Mouse (Mus musculus): ENCODE measurements around the gene Csrnp1.
"Not testable (repeated sequence)": the region's sequence is repeated elsewhere in the genome, so short reads cannot be mapped to it uniquely, and the experiment has no call there.

The Csrnp1 gene

DNA sequence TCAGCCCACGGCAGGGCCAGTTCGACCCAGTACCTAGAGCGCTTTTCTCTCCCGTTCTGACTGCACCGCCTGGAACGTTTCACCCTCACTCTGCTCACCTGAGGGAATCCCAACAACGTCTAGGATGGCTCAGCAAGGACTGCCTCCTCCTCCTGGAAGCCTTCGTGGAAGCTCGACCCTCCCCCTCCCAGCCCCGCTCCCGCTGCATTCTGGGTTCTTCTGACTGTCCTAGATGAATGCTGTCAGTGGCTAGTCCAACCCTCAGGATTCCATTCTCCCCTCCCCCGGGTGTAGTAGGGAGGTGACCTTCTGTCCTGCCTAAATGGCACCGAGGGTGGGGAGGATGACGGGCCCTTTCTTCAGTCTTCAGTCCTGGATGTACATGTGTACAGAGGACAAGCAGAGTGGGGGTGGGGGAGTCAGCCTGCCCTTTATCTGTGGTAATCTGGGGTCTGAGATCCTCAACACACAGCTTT, at the start of gene Csrnp1:
Csrnp1 (minus strand) TSS at position 123 of the 476 bp plus-strand sequence.
- DNase-seq = peak in 1 of 2 experiments; percentile 51

DNA sequence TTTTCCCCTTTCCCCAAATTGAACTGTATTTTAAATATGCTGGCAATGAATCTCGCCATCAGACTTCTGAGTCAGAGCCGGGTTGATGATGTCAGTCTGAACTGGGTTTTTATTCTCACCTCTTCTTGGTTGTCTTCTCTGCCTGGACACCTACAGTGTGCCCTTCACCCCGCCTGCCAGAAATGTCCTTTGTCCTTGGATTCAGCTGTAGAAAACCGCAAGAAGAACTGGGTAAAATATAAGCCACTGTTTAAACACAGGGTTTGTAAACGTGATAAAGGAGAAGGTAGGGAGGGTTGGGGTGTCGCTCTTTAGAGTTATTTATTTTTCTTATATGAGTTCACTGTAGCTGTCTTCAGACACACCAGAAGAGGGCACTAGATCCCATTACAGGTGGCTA, 48.3 kb upstream of the Csrnp1 start:
- no peak for DNase-seq

DNA sequence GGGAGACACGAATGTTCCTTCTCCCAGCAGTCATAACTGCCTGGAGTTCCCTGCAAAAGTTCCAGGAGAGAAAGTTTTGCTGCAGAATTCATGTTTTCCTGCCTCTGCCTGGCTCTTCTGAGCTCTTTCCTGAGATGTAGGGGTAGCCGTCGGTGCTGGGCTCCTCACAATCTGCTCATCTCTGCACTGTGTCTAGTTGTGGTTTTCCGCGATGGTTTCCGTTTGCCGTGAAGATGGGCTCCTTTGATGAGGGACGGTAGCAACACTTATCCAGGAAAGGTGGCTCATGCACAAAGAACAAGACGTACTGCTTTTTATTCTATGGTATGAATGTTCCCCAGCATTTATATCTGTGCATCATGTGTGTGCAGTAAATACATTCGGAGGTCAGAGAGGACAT, 46.0 kb upstream of the Csrnp1 start:
- no peak for DNase-seq

DNA sequence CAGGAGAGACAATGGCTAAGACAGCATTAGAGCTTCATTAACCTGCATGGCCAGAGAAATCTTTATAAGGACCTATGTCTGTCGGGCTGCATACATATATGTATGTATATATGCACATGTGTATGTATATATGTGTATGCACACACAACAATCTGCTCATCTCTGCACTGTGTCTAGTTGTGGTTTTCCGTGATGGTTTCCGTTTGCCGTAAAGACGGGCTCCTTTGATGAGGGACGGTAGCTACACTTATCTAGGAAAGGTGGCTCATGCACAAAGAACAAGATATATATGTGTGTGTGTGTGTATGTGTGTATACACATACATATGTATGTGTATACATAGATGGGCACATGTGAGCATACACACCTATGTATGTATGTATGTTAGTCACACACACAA, 45.4 kb upstream of the Csrnp1 start:
- DNase-seq = no peak

GRCm38 (mm10) chr9:120027401-120028151, 43.1 kb upstream of the Csrnp1 start:
- DNase-seq = no peak

GRCm38 (mm10) chr9:120024625-120025024, 40.2 kb upstream of the Csrnp1 start:
- no peak for DNase-seq

- DNase-seq = no peak
Observed at GRCm38 (mm10) chr9:120024171-120024570, 39.7 kb upstream of the Csrnp1 start.

DNA sequence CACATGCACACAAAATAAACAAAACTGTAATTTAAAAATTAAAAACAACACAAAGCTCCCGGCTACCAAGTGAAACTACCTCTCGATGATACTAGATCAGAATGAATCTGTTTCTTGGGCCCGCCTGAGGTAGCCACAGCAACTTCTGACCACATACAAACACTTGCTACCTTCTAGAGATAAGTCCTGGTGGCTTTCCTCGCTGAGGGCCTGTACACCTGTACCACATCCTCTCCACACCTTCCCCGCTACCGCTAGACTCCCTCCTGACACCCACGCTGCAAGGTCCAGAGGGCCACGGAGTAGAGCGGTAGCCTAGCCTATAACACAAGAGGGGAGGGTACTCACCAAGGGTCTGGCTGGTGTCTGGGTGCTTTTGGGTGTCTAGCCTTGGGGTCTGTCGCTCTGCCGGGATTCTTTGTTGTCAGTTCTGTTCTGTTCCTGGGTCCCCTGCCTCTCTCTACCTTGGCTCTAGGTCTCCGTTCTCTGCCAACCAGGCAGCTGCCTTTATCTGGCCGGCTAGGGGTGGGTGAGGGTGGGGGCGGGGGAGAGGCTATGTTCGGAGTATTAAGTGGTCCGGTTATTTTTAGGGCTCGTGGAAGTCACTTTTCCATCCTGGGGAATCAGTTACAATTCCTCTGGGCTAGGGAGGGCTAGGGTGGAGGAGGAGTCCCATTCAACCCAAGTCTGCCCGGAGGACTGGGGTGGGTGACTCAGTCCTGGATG, 38.8 kb upstream of the Csrnp1 start, which contains the start of gene Xirp1:
Xirp1 (minus strand) TSS at position 513 of the 726 bp plus-strand sequence.
- DNase-seq = no peak

- no peak for DNase-seq
Observed at GRCm38 (mm10) chr9:120021164-120021563, 36.7 kb upstream of the Csrnp1 start.

DNA sequence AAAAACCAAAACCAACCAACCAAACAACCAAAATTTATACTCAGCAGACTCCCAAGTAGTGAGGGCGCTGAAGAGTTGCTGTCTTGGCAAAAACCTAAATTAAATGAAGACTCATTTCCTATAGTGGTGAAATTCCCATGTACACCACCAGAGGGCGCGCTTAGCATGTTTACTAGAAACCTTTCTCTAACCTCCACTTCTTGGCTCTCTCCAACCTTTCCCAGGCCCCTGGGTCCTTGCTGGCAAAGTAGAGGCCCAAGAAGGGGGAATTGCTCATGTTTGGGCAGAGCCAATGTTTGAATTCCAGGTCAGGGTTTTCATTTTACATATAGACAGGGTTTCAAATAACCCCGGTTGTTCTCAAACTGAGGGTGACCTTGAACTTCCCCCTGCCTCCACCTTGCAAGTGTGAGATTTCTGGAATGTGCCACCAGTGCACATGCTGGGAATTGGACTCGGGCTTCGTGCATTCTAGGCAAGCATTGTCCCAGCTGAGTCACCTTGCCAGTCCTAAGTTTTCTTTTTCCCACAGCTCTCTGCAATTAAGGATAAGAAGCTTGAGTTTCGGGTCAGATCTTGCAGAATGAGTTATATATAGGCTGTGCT, 35.9 kb upstream of the Csrnp1 start:
- peak; percentile 59 to 75 for DNase-seq

- DNase-seq = peak in 1 of 2 experiments; percentile 47
Observed at GRCm38 (mm10) chr9:120016956-120017355, 32.5 kb upstream of the Csrnp1 start.

DNA sequence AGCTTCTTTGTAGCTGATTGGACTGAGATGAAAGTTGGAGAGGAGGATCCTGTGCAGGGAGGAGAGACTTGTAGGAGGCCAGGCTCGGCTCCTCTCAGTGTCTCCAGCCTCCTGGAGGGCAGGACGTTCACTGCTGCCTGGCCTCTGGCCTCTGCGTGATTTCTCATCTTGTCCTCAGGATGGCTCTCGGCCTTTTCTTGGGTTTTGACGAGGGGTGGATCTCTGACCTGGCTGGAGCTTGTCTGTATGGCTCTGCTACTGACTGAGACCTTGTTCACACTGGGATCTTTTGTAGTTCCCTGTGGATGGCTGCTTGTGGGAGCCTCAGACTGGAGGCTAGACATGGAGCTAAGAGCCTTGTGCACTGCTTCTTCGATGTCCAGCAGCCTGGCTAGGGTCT, 30.4 kb upstream of the Csrnp1 start:
- no peak for DNase-seq

DNA sequence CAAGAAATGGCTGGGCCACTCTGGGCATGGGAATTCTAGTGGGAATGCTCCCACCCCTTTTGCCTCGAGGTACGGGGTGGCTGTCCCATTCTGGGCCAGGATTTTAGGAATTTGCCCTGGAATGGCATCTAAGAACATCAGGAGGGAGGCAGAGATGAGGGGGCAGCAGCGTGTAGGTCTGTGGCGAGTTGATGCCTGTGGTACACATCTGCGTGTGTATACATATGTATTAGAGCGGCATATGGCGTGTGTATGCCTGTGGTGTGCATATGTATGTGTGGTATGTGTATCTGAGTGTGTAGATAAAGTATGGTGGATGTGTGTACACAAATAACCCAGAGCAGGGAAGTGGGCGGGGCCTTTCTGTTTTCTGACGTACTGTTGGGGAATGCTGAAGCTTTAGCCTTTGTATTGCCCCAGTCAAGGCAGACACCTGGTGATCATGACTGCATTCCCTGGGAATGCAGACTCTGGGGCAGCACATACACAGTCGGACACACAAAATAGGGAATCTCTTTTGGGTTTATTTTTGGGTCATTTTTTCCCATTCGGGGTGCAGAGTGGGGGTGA, 28.9 kb upstream of the Csrnp1 start:
- DNase-seq = no peak

GRCm38 (mm10) chr9:120012781-120013180, 28.3 kb upstream of the Csrnp1 start:
- DNase-seq = no peak

- DNase-seq = not testable (repeated sequence)
Observed at GRCm38 (mm10) chr9:120012161-120012560, 27.7 kb upstream of the Csrnp1 start.

GRCm38 (mm10) chr9:120011533-120011932, 27.1 kb upstream of the Csrnp1 start:
- peak; percentile 78 to 89 for DNase-seq

- DNase-seq = peak; percentile 98 to 99
Observed at GRCm38 (mm10) chr9:120010781-120011511, 26.5 kb upstream of the Csrnp1 start.

- no peak for DNase-seq
Observed at GRCm38 (mm10) chr9:120009871-120010270, 25.4 kb upstream of the Csrnp1 start.

GRCm38 (mm10) chr9:120009226-120009841, 24.9 kb upstream of the Csrnp1 start:
- DNase-seq = no peak

DNA sequence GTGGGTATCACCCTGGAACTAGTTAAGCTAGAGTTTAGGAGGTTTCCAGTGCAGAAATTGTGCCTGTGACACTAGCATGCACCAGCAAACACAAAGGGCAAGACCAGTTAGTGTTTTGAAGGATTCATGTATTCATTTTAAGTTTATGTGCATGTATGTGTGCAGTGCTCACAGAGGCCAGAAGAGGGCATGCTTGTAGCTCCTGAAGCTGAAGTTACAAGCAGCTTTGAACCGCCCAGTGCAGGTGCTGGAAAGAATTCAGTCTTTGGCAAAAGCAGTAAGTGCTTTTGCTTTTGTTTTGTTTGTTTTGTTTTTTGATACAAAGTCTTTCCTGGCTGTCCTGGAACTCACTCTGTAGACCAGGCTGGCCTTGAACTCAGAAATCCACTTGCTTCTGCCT, 23.4 kb upstream of the Csrnp1 start:
- no peak for DNase-seq

DNA sequence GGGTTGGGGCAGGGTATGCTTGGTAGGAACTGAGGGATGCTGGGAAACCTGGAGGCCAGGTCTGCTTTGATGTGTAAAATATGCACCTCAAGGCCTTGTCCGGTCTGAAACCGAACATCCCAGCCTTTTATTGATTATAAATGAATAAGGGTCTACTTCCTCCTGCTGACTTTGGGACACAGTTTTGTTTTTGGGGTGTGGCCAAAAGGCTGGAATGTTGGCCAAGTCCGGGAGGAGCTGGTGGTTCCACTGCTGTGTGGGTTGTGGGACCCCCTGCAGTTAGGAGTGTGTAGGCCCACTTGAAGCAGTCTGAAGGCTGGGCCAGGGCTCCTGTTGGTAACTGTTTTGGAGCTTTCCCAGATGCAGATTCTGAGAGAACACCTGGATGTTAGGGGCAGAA, 21.5 kb upstream of the Csrnp1 start:
- no peak for DNase-seq

GRCm38 (mm10) chr9:120002893-120003292, 18.4 kb upstream of the Csrnp1 start:
- no peak for DNase-seq
